ENCODE assay signal across 9 mouse cellular contexts in the genomic region with DNA sequence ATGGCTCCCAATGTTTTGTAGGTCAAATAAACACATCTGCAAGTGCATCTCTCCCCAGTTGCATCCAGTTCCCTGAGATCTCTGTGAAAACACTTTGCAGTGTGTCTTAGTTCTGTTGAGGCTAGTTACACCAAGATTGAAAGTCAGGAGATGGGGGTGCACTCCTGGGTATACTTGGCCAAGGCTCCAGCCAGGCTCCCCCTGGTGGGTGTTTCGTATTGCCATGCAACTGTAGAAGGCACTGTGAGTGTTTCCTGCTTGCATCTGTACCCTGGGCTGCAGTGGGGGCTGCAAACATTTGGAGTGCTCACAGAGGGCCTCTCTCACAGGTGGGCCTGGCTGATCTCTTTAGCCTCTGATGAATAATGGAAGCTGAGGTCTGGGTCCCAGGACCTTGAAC.
DNase-seq lines count a peak whose midpoint lies in the region; ATAC-seq and TF ChIP-seq lines count a peak whose summit lies in the region.
"Had no signal": no experiment of that assay in that cellular context is flagged by ENCODE, and none has a peak within 500 bp of the region (broad histone marks: within the 10 kb centered on the region; RNA-seq: fewer than 3 reads in every experiment).

No protein-coding gene starts in this region.

- in situ Hi-C loops in Patski (cut with MboI; ENCODE audit: low pct_unique_long_range_greater_than_20kb) = no loop called here

- no peaks in the 10 kb centered on the region for H3K27me3 ChIP-seq in intestine, postnatal 0 days (replicated peaks; ENCODE audit: control insufficient read depth, insufficient read depth, low read length)
- H3K27me3 ChIP-seq in intestine, embryonic 16.5 days (replicated peaks; ENCODE audit: control insufficient read depth, insufficient read depth, low read length) = no peaks in the 10 kb centered on the region
- H3K27me3 ChIP-seq in Patski = no peaks in the 10 kb centered on the region
- H3K27me3 ChIP-seq in hindbrain, embryonic 16.5 days (replicated peaks; ENCODE audit: control insufficient read depth, insufficient read depth, low read length) = no peaks in the 10 kb centered on the region
- no peaks in the 10 kb centered on the region for H3K27me3 ChIP-seq in forebrain, embryonic 16.5 days (replicated peaks; ENCODE audit: control insufficient read depth, insufficient read depth, low read length)

- POLR2A ChIA-PET in Patski (lab: Charles Lee) = interaction anchor here (0.7 kb wide), 1 partner anchor 65 kb away, joined by 3 read pairs; no protein-coding TSS in a partner anchor

- H3K9ac ChIP-seq in intestine, postnatal 0 days (ENCODE audit: low read depth, low read length) = no peak overlapping the region
- no peak overlapping the region for H3K9ac ChIP-seq in intestine, embryonic 16.5 days (ENCODE audit: low read depth, low read length)
- H3K9ac ChIP-seq in hindbrain, embryonic 16.5 days (ENCODE audit: low read depth, low read length) = no peak overlapping the region
- no peak overlapping the region for H3K9ac ChIP-seq in forebrain, embryonic 16.5 days (replicated peaks; ENCODE audit: low read depth, low read length)
- H3K9ac ChIP-seq: midbrain, embryonic 12.5 days had no signal

- no peak overlapping the region for H3K4me3 ChIP-seq in intestine, postnatal 0 days (ENCODE audit: low read depth, low read length)
- no peak overlapping the region for H3K4me3 ChIP-seq in intestine, embryonic 16.5 days (ENCODE audit: low read length)
- no peak overlapping the region for H3K4me3 ChIP-seq in hindbrain, embryonic 16.5 days (ENCODE audit: low read length)
- H3K4me3 ChIP-seq in forebrain, embryonic 16.5 days (replicated peaks; ENCODE audit: low read length) = no peak overlapping the region
- H3K4me3 ChIP-seq: midbrain, embryonic 12.5 days had no signal

- H3K36me3 ChIP-seq in intestine, postnatal 0 days (ENCODE audit: control insufficient read depth, insufficient read depth) = no peaks in the 10 kb centered on the region
- H3K36me3 ChIP-seq in intestine, embryonic 16.5 days (ENCODE audit: control insufficient read depth, insufficient read depth, low read length) = no peaks in the 10 kb centered on the region
- no peaks in the 10 kb centered on the region for H3K36me3 ChIP-seq in hindbrain, embryonic 16.5 days (ENCODE audit: control insufficient read depth, insufficient read depth, low read length)
- H3K36me3 ChIP-seq in forebrain, embryonic 16.5 days (ENCODE audit: control insufficient read depth, insufficient read depth) = no peaks in the 10 kb centered on the region
- H3K36me3 ChIP-seq: midbrain, embryonic 12.5 days had no signal

- no peaks in the 10 kb centered on the region for H3K9me3 ChIP-seq in intestine, postnatal 0 days (ENCODE audit: control insufficient read depth)
- no peaks in the 10 kb centered on the region for H3K9me3 ChIP-seq in intestine, embryonic 16.5 days (ENCODE audit: control insufficient read depth, low read length)
- no peaks in the 10 kb centered on the region for H3K9me3 ChIP-seq in hindbrain, embryonic 16.5 days (ENCODE audit: control insufficient read depth, low read length)
- no peaks in the 10 kb centered on the region for H3K9me3 ChIP-seq in forebrain, embryonic 16.5 days (ENCODE audit: control insufficient read depth, low read length)

- 36% methylated on average over 1 of the region's 1 CpGs for WGBS in intestine, postnatal 0 days
- 38% methylated on average over 1 of the region's 1 CpGs for WGBS in intestine, embryonic 16.5 days
- 29% methylated on average over 1 of the region's 1 CpGs for WGBS in hindbrain, embryonic 16.5 days
- 32% methylated on average over 1 of the region's 1 CpGs for WGBS in forebrain, embryonic 16.5 days

- no peak overlapping the region for H3K27ac ChIP-seq in intestine, postnatal 0 days (ENCODE audit: low read depth, low read length)
- no peak overlapping the region for H3K27ac ChIP-seq in intestine, embryonic 16.5 days (ENCODE audit: low read length)
- H3K27ac ChIP-seq in hindbrain, embryonic 16.5 days (ENCODE audit: low read depth, low read length) = no peak overlapping the region
- H3K27ac ChIP-seq in forebrain, embryonic 16.5 days (ENCODE audit: low read length) = no peak overlapping the region

- no peak overlapping the region for H3K4me2 ChIP-seq in intestine, postnatal 0 days (replicated peaks; ENCODE audit: low read depth)
- H3K4me2 ChIP-seq in intestine, embryonic 16.5 days (ENCODE audit: low read depth, low read length) = no peak overlapping the region
- H3K4me2 ChIP-seq in hindbrain, embryonic 16.5 days (ENCODE audit: low read length) = no peak overlapping the region
- no peak overlapping the region for H3K4me2 ChIP-seq in forebrain, embryonic 16.5 days (ENCODE audit: low read length)
- H3K4me2 ChIP-seq: midbrain, embryonic 12.5 days had no signal

- peak; percentile 32 for DNase-seq in A20 (ENCODE audit: low read depth, low spot score)
- DNase-seq in Patski (ENCODE audit: low read depth, low spot score) = no peak
- DNase-seq in right cerebral cortex, postnatal 14 days = peak; percentile 60

- peak; percentile 59 for TF ChIP-seq CTCF in intestine, postnatal 0 days (IDR thresholded peaks at IDR 0.05; ENCODE audit: low read depth)
- TF ChIP-seq CTCF in Patski (IDR thresholded peaks at IDR 0.05) = peak; percentile 64

- no peak for ATAC-seq in intestine, postnatal 0 days
- ATAC-seq in intestine, embryonic 16.5 days = no peak
- no peak for ATAC-seq in Patski
- ATAC-seq in hindbrain, embryonic 16.5 days = 0 out of 2 replicates have a peak, but pooled peaks have one; percentile 20
- no peak; the same call in 1 of the 2 replicates for ATAC-seq in megakaryocyte-erythroid progenitor cell, adult 5-6 weeks (replicated peaks; ENCODE audit: low FRiP score, low TSS enrichment, poor library complexity, severe bottlenecking)
- ATAC-seq in forebrain, embryonic 16.5 days = no peak

- no peaks in the 10 kb centered on the region for H3K4me1 ChIP-seq in intestine, postnatal 0 days (replicated peaks; ENCODE audit: control insufficient read depth, insufficient read depth, low read length)
- H3K4me1 ChIP-seq in intestine, embryonic 16.5 days (ENCODE audit: control insufficient read depth, insufficient read depth, low read length) = no peaks in the 10 kb centered on the region
- peaks cover 3% of the 10 kb centered on the region; the same call in 1 of the 2 replicates for H3K4me1 ChIP-seq in hindbrain, embryonic 16.5 days (ENCODE audit: control insufficient read depth, insufficient read depth, low read depth, low read length)
- peaks cover 11% of the 10 kb centered on the region for H3K4me1 ChIP-seq in forebrain, embryonic 16.5 days (replicated peaks; ENCODE audit: control insufficient read depth, insufficient read depth, low read length)
- H3K4me1 ChIP-seq: midbrain, embryonic 12.5 days had no signal

- CTCF ChIA-PET in Patski (lab: Charles Lee) = no interaction called here
